Mouse (Mus musculus) heart, postnatal 25 days (tissue): ENCODE data around the gene Treh. TPM values are rescaled to one million over a fixed set of nuclear protein-coding genes. Genes with fewer than 3 reads are reported as not detected.
A peak's percentile ranks its signal among the peaks of the same experiment; 100 is the strongest.

Experiments
- DNase-seq: peaks from one replicate; pipeline ENCODE4 v3.0.0; 2022; ENCODE audit warnings: low spot score
- intact Hi-C: fragments of 180-260 bp; cut with DNase I; formaldehyde crosslinking; loops from one replicate; pipeline ENCODE4 v1.15.1; 2025
- total RNA-seq, 2 experiments: library from RNA; stranded (reverse); gene quantifications; 2 replicates each; pipeline ENCODE4 v1.2.3; 2021

Gene Treh
- total RNA-seq, 2 experiments from 2014 or later = not detected

- no peak for DNase-seq
- intact Hi-C loops = no loop called here
These were observed 38.6 kb downstream of the Treh start for GRCm38 (mm10) chr9:44711602-44712001.

- intact Hi-C loops = no loop called here
These were observed 40.0 kb downstream of the Treh start for GRCm38 (mm10) chr9:44713080-44713479.

DNA sequence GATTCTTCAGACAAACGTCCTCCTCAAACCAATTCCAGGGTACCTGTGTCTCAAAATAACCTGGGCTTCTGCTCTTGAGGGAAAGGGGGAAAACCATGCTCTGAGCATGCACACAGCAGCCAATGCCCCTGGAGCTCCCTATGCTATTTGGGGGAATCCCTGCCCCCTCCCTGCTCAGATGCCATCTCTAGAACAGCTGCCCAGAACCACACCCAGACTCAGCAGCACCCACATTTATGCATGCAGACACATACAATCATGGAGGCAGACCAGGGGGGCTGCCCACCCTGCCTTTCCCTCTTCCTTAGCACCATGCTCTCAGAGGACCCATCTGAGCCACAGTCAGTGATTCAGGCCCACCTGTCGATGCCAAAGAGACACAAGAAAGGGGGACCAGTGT, 40.5 kb downstream of the Treh start:
- no peak for DNase-seq
- intact Hi-C loops = no loop called here

More at GRCm38 (mm10) chr9:44713080-44713479, 40.0 kb downstream of the Treh start:
- no peak for DNase-seq

GRCm38 (mm10) chr9:44715109-44715508, 42.1 kb downstream of the Treh start:
- intact Hi-C loops = no loop called here
- DNase-seq = no peak

DNA sequence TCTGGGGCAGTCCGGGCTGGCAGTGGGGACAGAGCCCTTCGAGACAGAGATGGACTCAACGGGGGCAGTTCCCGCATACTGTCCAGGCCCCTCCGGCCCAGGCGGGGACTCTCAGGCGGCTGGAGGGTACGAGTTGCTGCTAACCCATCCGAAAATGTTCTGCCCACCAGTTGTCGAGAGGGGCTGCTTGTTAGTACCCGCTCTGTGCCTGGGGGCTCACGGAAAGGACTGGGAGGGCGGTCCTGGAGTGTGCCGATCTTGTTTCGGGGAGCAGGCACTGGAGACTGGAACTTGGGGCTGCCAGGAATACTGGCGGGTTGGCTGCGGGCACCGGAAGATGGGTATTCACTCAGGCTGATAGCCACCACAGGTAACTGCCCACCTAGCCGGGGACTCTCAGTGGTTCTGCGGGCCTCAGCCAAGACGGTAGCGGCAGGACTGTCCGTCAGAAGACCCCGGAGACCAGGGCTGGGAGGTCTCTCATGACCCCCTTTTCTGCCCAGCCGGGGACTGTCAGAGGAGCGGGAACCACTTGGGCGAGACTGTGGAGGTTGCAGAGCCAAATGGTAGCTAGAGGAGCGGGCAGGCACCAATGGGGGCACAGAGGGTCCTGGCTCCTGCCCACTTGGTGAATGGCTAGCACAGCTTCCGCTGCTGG, 42.8 kb downstream of the Treh start:
- intact Hi-C loops = no loop called here
- no peak for DNase-seq

DNA sequence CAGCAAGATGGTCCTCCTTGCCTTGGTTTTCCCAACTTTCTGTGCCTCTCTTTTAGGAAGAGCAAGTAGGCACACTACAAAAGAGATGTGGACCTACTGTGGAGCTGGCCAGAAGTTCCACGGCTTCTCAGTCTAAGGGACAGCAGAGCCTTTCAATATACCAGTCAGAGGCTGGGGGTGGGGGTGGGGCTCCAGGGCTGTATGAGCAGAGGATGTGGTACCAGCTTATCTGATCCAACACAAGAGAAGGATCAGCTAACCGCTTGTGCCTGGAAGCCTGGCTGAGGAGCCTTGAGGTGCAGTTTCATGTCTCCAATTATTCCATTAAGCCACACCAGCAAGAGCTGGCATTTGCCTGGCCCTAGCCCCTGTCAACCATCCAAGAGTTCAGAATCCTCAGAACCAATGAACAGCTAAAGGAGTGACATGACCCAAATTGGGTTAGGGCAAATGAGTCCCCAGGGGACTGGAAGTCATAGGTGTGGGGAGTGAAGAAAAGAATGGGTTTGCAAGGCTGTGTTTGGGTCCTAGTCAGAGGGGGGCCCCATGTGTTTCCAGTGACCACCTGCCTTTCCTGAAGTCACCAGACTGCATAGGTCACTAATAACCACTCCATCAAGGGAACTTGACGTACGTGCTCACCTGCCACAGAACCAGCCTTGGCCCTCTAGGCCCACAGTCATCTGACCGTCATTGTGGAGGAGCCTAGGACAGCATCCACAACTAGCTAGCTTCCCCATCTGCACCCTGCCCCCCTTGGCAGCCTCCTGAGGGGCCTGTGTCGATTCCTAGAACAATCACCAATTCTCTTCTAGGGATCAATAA, 44.2 kb downstream of the Treh start:
- DNase-seq = no peak
- intact Hi-C loops = no loop called here

- intact Hi-C loops = no loop called here
- peak; percentile 61 for DNase-seq
These were observed 44.8 kb downstream of the Treh start for GRCm38 (mm10) chr9:44717822-44718242.

GRCm38 (mm10) chr9:44718937-44719631, 46.1 kb downstream of the Treh start:
- intact Hi-C loops = no loop called here
- no peak for DNase-seq

DNA sequence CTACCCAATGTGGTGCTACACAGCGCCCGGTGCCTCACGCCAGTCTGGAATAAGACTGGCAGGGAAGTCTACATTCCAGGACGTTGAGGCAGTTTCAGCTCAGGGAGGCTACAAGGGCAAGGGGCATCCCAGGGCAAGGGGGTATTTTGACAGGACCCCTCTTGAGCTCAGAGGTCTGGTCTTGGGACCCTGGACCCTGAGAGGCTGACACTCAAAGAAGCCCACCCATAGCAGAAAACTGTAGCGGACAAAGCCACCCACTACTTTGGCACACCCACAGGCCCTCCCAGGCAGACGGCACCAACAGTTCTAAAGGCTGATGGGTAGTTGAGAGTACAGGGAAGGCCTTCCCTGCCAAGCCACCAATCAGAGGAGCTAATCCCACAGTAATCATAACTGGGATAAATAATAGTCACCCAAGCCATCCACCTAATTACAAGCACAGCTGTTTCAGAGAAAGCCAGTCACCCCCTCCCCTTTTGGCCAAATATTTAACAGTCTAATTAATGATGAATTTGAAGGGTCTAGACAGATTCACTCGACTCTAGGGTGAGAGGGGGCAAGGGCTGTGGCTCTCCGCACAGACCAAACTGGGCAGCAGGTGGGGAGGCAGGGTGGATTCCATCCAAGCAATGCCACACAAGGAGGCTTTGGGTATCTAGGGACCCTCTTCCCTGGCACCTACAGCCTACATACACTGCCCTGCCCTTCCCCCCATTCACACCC, 46.8 kb downstream of the Treh start:
- intact Hi-C loops = loop anchor here (5.0 kb wide), 1 partner anchor 48 kb away; the partner anchor contains the start of genes Arcn1 and Ift46
- DNase-seq = no peak

GRCm38 (mm10) chr9:44720358-44721153, 47.5 kb downstream of the Treh start:
- no peak for DNase-seq
- intact Hi-C loops = loop anchor here (5.0 kb wide), 1 partner anchor 47 kb away; the partner anchor contains the start of genes Arcn1 and Ift46

GRCm38 (mm10) chr9:44721154-44721876, 48.3 kb downstream of the Treh start:
- intact Hi-C loops = loop anchor here (5.0 kb wide), 1 partner anchor 46 kb away; the partner anchor contains the start of genes Arcn1 and Ift46

DNA sequence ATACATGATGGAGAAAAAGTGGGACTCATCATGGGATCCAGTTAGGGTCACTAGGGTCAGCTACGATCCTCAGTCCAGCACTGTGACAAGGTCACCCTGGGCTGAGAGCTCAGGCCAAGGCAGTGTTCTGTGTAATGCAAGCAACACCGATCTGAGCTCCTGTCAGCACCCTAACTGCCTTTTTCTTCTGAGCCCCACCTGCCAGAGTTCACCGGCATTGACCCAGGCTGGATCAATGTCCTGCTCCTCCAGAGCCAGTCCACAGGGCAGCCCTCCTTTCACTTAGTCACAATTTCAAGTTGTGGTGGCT, 48.8 kb downstream of the Treh start:
- DNase-seq = no peak
- intact Hi-C loops = loop anchor here (5.0 kb wide), 1 partner anchor 45 kb away; the partner anchor contains the start of genes Arcn1 and Ift46

More at GRCm38 (mm10) chr9:44721154-44721876, 48.3 kb downstream of the Treh start:
- DNase-seq = peak; percentile 87

DNA sequence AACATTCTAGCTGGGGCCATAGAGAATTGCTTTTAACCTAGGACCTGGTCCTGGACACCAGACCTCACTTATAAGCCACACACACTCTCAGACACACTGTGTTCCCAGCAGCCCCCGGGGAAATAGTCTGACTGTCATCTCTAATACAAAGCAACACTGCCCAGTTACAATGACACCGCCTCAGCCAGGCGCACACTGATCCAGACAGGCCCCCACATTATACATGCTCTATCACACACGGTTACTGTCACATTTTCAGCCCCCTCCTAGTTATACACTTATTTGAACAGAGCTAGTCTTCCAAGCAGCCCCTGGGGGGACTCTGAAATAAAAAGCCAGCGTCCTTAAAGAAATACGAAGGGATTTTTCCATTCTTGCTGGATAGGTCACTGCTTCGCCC, 49.5 kb downstream of the Treh start:
- intact Hi-C loops = loop anchor here (5.0 kb wide), 1 partner anchor 45 kb away; the partner anchor contains the start of genes Arcn1 and Ift46
- DNase-seq = no peak

DNA sequence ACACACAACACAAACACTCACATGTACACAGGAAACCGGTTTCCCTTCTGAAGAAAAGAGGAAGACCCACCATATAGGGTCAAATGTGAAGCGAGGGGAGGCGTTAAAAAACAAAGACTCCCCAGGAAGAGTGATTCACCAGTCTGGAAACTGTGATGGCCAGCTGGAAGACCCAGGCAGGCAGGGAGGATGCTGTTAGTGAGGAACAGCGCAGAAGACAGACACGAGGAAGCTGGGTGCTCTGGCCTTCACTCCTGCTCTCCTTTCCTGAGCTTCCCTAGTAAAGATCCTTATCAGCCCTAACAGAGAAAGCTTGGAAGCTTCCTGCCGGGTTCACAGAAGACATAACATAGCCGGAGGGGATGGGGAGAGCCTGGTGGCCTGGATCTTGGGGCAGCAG, 50.0 kb downstream of the Treh start:
- DNase-seq = no peak
- intact Hi-C loops = loop anchor here (5.0 kb wide), 1 partner anchor 44 kb away; the partner anchor contains the start of genes Arcn1 and Ift46

GRCm38 (mm10) chr9:44723521-44724041, 50.5 kb downstream of the Treh start:
- intact Hi-C loops = loop anchor here (5.0 kb wide), 1 partner anchor 44 kb away; the partner anchor contains the start of genes Arcn1 and Ift46
- DNase-seq = no peak

GRCm38 (mm10) chr9:44724223-44724622, 51.2 kb downstream of the Treh start:
- DNase-seq = peak; percentile 68
- intact Hi-C loops = loop anchor here (5.0 kb wide), 1 partner anchor 43 kb away; the partner anchor contains the start of genes Arcn1 and Ift46

GRCm38 (mm10) chr9:44724665-44725064, 51.6 kb downstream of the Treh start:
- DNase-seq = no peak

More at GRCm38 (mm10) chr9:44724665-44725064, 51.6 kb downstream of the Treh start:
- intact Hi-C loops = loop anchor here (5.0 kb wide), 1 partner anchor 43 kb away; the partner anchor contains the start of genes Arcn1 and Ift46
